Mouse (Mus musculus): ENCODE data around the gene Kcmf1.

Gene Kcmf1

GRCm38 (mm10) chr6:72795444-72795843, 104.3 kb downstream of the Kcmf1 start:
- in situ Hi-C loops (cut with MboI; ENCODE audit: unreplicated experiment in 2 of 2) = no loop called here

GRCm38 (mm10) chr6:72794870-72795269, 104.9 kb downstream of the Kcmf1 start:
- in situ Hi-C loops (cut with MboI; ENCODE audit: unreplicated experiment in 2 of 2) = no loop called here

- in situ Hi-C loops (cut with MboI; ENCODE audit: unreplicated experiment in 2 of 2) = no loop called here
Observed at GRCm38 (mm10) chr6:72792641-72793040, 107.1 kb downstream of the Kcmf1 start.
